Mouse (Mus musculus) intestine, embryonic 15.5 days (tissue): ENCODE measurements at regions not wholly inside any gene's neighbourhood (a gene's known extent, or its start where the extent isn't known, plus 50 kb on each side); places are given as distances from the start of the nearest gene placed in this dataset.

Experiments
- ATAC-seq: fragments of 200-750 bp; cut with Nextera tagmentation; 2 replicates; pipeline ENCODE4 v1.8.0; 2017; ENCODE audit warnings: moderate TSS enrichment, moderate library complexity
- H3K27ac ChIP-seq: fragments of 300-500 bp; sonication (generic); 2 replicates; pipeline ENCODE4 v1.5.1; 2015; ENCODE audit warnings: mild to moderate bottlenecking, inconsistent platforms
- H3K27me3 ChIP-seq: fragments of 300-500 bp; sonication (generic); replicated peaks from 2 replicates; pipeline ENCODE4 v1.6.1; 2015; ENCODE audit warnings: inconsistent platforms
- H3K36me3 ChIP-seq: fragments of 300-500 bp; sonication (generic); 2 replicates; pipeline ENCODE4 v1.6.1; 2015; ENCODE audit warnings: inconsistent platforms
- H3K4me1 ChIP-seq: fragments of 300-500 bp; sonication (generic); replicated peaks from 2 replicates; pipeline ENCODE4 v1.6.1; 2015; ENCODE audit warnings: inconsistent platforms
- H3K4me2 ChIP-seq: fragments of 300-500 bp; sonication (generic); replicated peaks from 2 replicates; pipeline ENCODE4 v1.6.1; 2015; ENCODE audit warnings: mild to moderate bottlenecking, inconsistent platforms
- H3K4me3 ChIP-seq: fragments of 300-500 bp; sonication (generic); replicated peaks from 2 replicates; pipeline ENCODE4 v1.5.1; 2015; ENCODE audit warnings: inconsistent platforms
- H3K9ac ChIP-seq: fragments of 300-500 bp; sonication (generic); 2 replicates; pipeline ENCODE4 v1.6.1; 2015; ENCODE audit warnings: inconsistent platforms
- H3K9me3 ChIP-seq: fragments of 300-500 bp; sonication (generic); 2 replicates; pipeline ENCODE4 v1.6.1; 2016; ENCODE audit warnings: inconsistent platforms
- WGBS: fragments of 180-500 bp; shearing (Covaris S2); methylation state at CpG from one replicate; pipeline ENCODE4 v1.1.7; 2015; 5-methylcytosine and 5-hydroxymethylcytosine counted together

GRCm38 (mm10) chr9:61557025-61557424, 184.9 kb downstream of the Tle3 start:
- 95% methylated on average over 7 of the region's 7 CpGs for WGBS
- H3K4me1 ChIP-seq: no peaks in the 10 kb centered on the region
- no peaks in the 10 kb centered on the region for H3K36me3 ChIP-seq
- no peaks in the 10 kb centered on the region for H3K27me3 ChIP-seq
- H3K9ac ChIP-seq: no peak overlapping the region
- no peak overlapping the region for H3K4me3 ChIP-seq
- no peak overlapping the region for H3K27ac ChIP-seq
- no peak overlapping the region for H3K4me2 ChIP-seq
- H3K9me3 ChIP-seq: no peaks in the 10 kb centered on the region
- ATAC-seq: no peak

GRCm38 (mm10) chr9:61555173-61555572, 183.0 kb downstream of the Tle3 start:
- H3K27ac ChIP-seq: no peak overlapping the region

GRCm38 (mm10) chr9:61554611-61555010, 182.4 kb downstream of the Tle3 start:
- Histone ChIP-seq H3K9me3 (no peaks in the 10 kb centered on the region), H3K27ac (no peak overlapping the region), H3K4me2 (no peak overlapping the region), H3K36me3 (no peaks in the 10 kb centered on the region), H3K27me3 (no peaks in the 10 kb centered on the region), H3K9ac (no peak overlapping the region), H3K4me3 (no peak overlapping the region), H3K4me1 (no peaks in the 10 kb centered on the region)
- ATAC-seq: no peak
- 75% methylated on average over 7 of the region's 7 CpGs for WGBS

More at GRCm38 (mm10) chr9:61555173-61555572, 183.0 kb downstream of the Tle3 start:
- H3K27me3 ChIP-seq: no peaks in the 10 kb centered on the region
- H3K4me2 ChIP-seq: no peak overlapping the region
- 86% methylated on average over 8 of the region's 8 CpGs for WGBS
- no peaks in the 10 kb centered on the region for H3K36me3 ChIP-seq
- H3K4me3 ChIP-seq: no peak overlapping the region
- H3K4me1 ChIP-seq: no peaks in the 10 kb centered on the region
- no peaks in the 10 kb centered on the region for H3K9me3 ChIP-seq
- H3K9ac ChIP-seq: no peak overlapping the region
- ATAC-seq: no peak

DNA sequence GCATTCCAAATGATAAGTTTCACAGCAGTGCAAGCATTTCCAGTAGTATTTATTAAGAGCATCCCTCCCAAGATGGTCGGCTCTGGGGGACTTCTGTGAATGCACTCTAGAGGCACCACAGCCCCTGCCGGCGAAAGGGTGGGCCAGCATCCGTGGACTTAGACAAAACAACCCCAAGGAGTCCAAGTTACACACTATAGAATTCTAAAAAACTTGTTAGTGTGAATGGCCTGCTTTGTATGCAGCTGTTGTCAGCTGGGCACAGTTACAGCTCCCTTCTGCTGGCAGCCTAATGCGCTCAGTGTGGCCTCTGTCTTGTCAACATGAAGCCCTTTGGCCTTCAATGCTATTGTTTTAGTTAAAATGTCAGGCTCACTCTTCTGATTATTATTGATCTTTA, 181.5 kb downstream of the Tle3 start:
- no peak for ATAC-seq
- no peak overlapping the region for H3K9ac ChIP-seq
- no peak overlapping the region for H3K4me2 ChIP-seq
- H3K9me3 ChIP-seq: no peaks in the 10 kb centered on the region
- H3K4me3 ChIP-seq: no peak overlapping the region
- H3K4me1 ChIP-seq: no peaks in the 10 kb centered on the region
- H3K27me3 ChIP-seq: no peaks in the 10 kb centered on the region
- 74% methylated on average over 5 of the region's 5 CpGs for WGBS
- no peaks in the 10 kb centered on the region for H3K36me3 ChIP-seq
- no peak overlapping the region for H3K27ac ChIP-seq

DNA sequence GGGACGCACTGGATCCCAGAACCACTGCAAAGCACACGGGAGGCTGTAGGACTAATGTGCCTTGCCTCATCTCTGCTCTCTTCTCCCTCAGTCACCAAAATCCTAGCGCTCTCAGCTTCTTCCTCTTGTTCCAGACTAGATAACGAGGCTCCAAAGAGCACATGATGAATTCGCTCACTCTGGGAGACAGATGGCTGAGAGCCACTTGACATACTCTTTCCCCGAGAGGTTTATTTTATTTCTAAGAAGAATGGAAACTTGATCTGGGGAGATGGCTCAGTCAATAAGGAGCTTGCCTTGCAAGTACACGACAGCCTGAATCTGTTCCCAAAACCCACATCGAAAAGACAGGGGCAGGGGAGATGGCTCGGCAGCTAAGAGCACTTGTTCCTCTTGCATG, 179.2 kb downstream of the Tle3 start:
- Histone ChIP-seq H3K4me2 (no peak overlapping the region), H3K27ac (no peak overlapping the region), H3K36me3 (no peaks in the 10 kb centered on the region), H3K4me3 (no peak overlapping the region), H3K4me1 (no peaks in the 10 kb centered on the region), H3K9me3 (0 out of 2 replicates have a peak, but pooled peaks cover 2% of the 10 kb centered on the region), H3K27me3 (no peaks in the 10 kb centered on the region), H3K9ac (no peak overlapping the region)
- no peak for ATAC-seq
- WGBS: 56% methylated on average over 9 of the region's 9 CpGs

- Histone ChIP-seq H3K9me3 (0 out of 2 replicates have a peak, but pooled peaks cover 2% of the 10 kb centered on the region), H3K27ac (no peak overlapping the region), H3K9ac (no peak overlapping the region), H3K36me3 (no peaks in the 10 kb centered on the region), H3K4me3 (no peak overlapping the region), H3K4me2 (no peak overlapping the region), H3K27me3 (no peaks in the 10 kb centered on the region), H3K4me1 (no peaks in the 10 kb centered on the region)
- no peak for ATAC-seq
- 73% methylated on average over 3 of the region's 3 CpGs for WGBS
These were observed 178.2 kb downstream of the Tle3 start for GRCm38 (mm10) chr9:61550326-61550725.

GRCm38 (mm10) chr9:61549692-61550241, 177.6 kb downstream of the Tle3 start:
- Histone ChIP-seq H3K4me1 (no peaks in the 10 kb centered on the region), H3K4me2 (no peak overlapping the region), H3K9me3 (0 out of 2 replicates have a peak, but pooled peaks cover 2% of the 10 kb centered on the region), H3K4me3 (no peak overlapping the region), H3K9ac (no peak overlapping the region), H3K27ac (no peak overlapping the region), H3K36me3 (no peaks in the 10 kb centered on the region), H3K27me3 (no peaks in the 10 kb centered on the region)
- 59% methylated on average over 5 of the region's 5 CpGs for WGBS
- ATAC-seq: no peak; the same call in 1 of the 2 replicates

- H3K9ac ChIP-seq: peak overlapping the region; percentile 8; the same call in 1 of the 2 replicates
- no peaks in the 10 kb centered on the region for H3K36me3 ChIP-seq
- WGBS: 17% methylated on average over 16 of the region's 22 CpGs
- peak overlapping the region; percentile 40 for H3K4me2 ChIP-seq
- no peak overlapping the region for H3K4me3 ChIP-seq
- peaks cover 12% of the 10 kb centered on the region for H3K4me1 ChIP-seq
- H3K9me3 ChIP-seq: no peaks in the 10 kb centered on the region
- no peak overlapping the region for H3K27ac ChIP-seq
- ATAC-seq: peak; percentile 84
- no peaks in the 10 kb centered on the region for H3K27me3 ChIP-seq
These were observed 165.4 kb downstream of the Tle3 start for GRCm38 (mm10) chr9:61537316-61538189.

GRCm38 (mm10) chr9:61533237-61533636, 161.1 kb downstream of the Tle3 start:
- Histone ChIP-seq H3K4me2 (no peak overlapping the region), H3K9ac (no peak overlapping the region), H3K4me3 (no peak overlapping the region), H3K36me3 (no peaks in the 10 kb centered on the region), H3K4me1 (peaks cover 11% of the 10 kb centered on the region), H3K9me3 (no peaks in the 10 kb centered on the region), H3K27ac (no peak overlapping the region), H3K27me3 (no peaks in the 10 kb centered on the region)
- no peak for ATAC-seq
- 70% methylated on average over 9 of the region's 9 CpGs for WGBS

GRCm38 (mm10) chr9:61530263-61531045, 158.3 kb downstream of the Tle3 start:
- 63% methylated on average over 4 of the region's 4 CpGs for WGBS
- Histone ChIP-seq H3K9ac (no peak overlapping the region), H3K27ac (no peak overlapping the region), H3K27me3 (no peaks in the 10 kb centered on the region), H3K4me2 (no peak overlapping the region), H3K36me3 (no peaks in the 10 kb centered on the region), H3K4me1 (no peaks in the 10 kb centered on the region), H3K4me3 (no peak overlapping the region), H3K9me3 (no peaks in the 10 kb centered on the region)
- no peak for ATAC-seq

- no peaks in the 10 kb centered on the region for H3K36me3 ChIP-seq
- no peak overlapping the region for H3K4me2 ChIP-seq
- 69% methylated on average over 12 of the region's 12 CpGs for WGBS
- no peaks in the 10 kb centered on the region for H3K27me3 ChIP-seq
- ATAC-seq: no peak
- H3K4me1 ChIP-seq: no peaks in the 10 kb centered on the region
- H3K9ac ChIP-seq: no peak overlapping the region
- no peaks in the 10 kb centered on the region for H3K9me3 ChIP-seq
- H3K4me3 ChIP-seq: no peak overlapping the region
- no peak overlapping the region for H3K27ac ChIP-seq
These were observed 156.2 kb downstream of the Tle3 start for GRCm38 (mm10) chr9:61528286-61528865.

DNA sequence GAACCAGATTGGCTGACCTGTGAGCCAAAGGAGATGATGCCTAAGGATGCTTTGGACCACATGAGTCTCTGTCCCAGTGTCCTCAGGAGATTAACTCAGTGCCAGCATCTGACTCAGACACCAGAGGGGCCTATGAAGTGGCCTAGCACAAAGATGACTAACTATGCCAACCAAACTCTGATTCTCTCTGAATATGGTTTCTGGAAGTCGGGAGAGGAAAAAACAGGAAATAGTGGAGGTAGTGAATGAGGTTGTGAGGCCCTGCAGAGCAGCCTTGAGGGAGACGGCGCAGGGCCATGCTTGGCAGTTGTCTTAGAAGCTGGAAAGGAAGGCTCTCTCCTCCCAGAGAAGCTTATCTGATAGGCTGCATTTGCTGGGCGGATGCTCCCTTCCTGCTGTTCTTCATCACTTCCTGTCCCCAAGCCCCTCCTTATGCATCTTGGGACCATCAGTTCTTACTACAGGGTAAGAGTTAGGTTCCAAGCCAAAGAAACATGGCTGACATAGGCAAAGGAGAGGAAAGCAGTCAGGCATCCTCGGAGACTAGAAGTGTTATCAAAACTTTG, 155.4 kb downstream of the Tle3 start:
- H3K27me3 ChIP-seq: no peaks in the 10 kb centered on the region
- no peaks in the 10 kb centered on the region for H3K9me3 ChIP-seq
- H3K4me2 ChIP-seq: no peak overlapping the region
- H3K4me1 ChIP-seq: no peaks in the 10 kb centered on the region
- no peak overlapping the region for H3K9ac ChIP-seq
- no peaks in the 10 kb centered on the region for H3K36me3 ChIP-seq
- no peak for ATAC-seq
- no peak overlapping the region for H3K27ac ChIP-seq
- no peak overlapping the region for H3K4me3 ChIP-seq
- WGBS: 69% methylated on average over 5 of the region's 5 CpGs
